Mouse (Mus musculus): ENCODE measurements around the gene Ranbp3l. TPM values are rescaled to one million over a fixed set of nuclear protein-coding genes. Genes with fewer than 3 reads are reported as not detected.

The Ranbp3l gene
- total RNA-seq, 2 experiments from 2014 or later, result not detected

DNA sequence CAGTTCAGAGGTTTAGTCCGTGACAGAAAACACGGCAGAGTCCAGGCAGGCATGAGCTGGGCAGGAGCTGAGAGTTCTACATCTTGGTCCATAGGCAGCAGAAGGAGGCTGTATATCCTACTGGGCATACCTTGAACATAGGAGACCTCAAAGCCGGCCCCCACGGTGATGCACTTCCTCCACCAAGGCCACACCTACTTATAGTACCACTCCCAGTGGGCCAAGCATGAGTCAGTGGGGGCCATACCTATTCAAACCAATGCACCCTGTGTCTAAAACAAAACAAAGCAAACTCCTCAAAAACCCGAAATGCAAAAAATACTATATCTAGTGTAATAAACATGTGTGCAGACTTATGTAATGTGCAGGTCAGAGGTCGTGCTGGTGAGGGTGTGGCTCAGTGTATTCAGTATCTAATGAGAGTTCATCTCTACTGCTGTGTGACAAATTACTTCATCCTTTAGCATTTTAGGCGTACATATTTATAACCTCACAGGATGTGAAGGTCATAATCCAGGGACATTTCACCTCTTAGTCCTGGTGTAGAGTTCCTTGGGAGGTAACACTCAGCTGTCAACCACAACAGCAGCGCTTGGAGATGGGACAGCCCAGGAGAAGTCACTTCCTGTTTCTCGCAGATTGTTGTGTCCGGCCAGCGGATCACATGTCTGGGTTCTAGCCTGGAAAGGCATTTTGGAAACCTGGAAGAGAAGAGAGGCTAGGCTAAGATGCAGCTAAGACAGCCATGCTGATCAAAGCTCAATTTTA is 126.0 kb downstream of the Ranbp3l start:
- DNase-seq (ENCODE audit: low spot score in 2 of 2), result no peak

DNA sequence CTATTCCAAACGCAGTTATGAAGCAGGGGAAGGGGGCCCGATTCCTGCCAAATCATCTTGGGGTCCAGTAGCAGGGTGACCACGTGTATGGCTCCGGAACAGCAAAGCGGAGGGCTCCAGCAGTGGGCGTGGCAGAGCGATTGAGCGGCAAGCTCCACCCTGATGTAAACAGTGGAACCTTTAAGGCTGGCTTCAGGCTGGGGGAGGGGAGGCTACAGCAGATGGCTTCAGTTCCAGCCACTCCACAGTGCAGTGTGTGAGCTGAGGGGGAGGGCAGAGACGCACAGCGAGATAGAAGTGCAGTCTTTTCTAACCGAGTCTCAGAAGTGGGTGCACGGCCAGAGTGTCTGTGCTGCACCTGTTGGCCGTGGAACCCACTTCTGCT is 126.6 kb downstream of the Ranbp3l start:
- DNase-seq (ENCODE audit: low spot score in 2 of 2), result no peak

- no peak for DNase-seq (ENCODE audit: low spot score in 2 of 2)
These were observed 129.1 kb downstream of the Ranbp3l start for GRCm38 (mm10) chr15:9096865-9097264.

DNA sequence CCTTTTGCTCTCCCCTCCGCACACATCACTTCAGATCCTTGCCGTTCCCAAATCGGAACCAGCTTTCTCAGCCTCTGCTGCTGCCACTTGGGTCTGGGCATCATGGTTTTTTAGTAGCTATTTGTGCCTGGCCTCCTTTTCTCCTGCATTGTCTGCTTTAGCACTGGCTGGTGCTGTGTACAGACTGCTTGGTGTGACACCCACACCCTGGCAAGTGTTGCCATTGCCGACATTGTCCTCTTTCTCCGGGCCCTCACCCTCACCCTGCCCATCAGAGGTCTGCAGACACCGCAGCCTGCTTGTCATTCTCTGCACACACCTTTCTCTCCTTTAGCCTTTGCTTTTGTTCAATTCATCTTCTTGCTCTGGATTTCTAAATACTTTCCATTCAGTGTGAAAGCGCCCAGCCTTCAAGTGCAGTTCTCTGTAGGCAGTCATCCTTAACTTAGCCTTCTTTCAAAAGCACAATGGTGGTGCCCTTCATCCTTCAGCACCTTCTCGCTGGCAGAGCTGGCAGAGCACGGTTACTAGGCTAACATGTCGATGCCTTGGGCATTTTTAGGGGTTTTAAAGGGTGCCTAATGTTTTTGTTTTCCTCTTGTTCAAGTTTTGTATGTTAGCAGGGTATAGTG is 132.8 kb downstream of the Ranbp3l start:
- DNase-seq (ENCODE audit: low spot score in 2 of 2), result no peak

GRCm38 (mm10) chr15:9106303-9107074 is 138.7 kb downstream of the Ranbp3l start:
- no peak for DNase-seq (ENCODE audit: low spot score in 2 of 2)

DNA sequence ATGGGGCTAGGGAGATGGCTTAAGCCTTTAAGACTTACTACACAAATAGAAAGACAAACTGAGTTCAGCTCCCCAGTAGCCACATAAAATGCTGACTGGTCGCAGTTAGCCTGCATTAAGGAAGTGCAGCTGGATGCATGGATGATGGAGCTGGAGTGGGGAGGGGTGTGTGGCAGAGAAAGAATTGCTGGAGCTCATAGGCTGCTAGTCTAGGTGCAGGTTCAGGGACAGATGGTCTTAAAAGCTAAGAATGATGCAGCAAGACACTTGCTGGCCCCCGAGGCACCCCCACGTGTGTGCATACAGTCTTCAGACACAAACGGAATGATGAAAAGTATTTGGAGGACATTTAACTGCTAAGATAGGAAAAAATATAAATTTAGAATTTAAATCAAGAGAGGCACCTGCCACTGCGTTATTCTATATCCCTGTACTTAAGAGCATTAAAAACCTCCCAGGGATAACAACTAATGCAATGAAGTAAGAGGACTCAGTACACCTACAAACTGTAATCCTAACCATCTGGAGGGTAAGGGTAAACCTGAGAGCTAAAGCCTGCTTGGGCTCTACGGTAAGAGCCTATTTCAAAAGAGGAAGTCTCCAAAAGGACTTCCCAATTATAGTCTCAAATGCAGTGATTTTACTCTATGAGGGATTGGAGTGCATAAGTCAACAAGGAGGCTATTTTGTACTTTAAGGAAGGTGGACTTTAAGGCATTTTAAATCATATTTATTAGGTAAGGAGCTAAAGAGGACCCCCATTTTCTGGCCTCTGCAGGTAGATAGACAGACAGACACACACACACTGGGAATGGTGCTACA is 143.0 kb downstream of the Ranbp3l start:
- DNase-seq (ENCODE audit: low spot score in 2 of 2), result no peak

GRCm38 (mm10) chr15:9111648-9112047 is 143.9 kb downstream of the Ranbp3l start:
- no peak for DNase-seq (ENCODE audit: low spot score in 2 of 2)

GRCm38 (mm10) chr15:9113556-9113955 is 145.8 kb downstream of the Ranbp3l start:
- DNase-seq (ENCODE audit: low spot score in 2 of 2), result no peak

GRCm38 (mm10) chr15:9114131-9114530 is 146.4 kb downstream of the Ranbp3l start:
- no peak for DNase-seq (ENCODE audit: low spot score in 2 of 2)

DNA sequence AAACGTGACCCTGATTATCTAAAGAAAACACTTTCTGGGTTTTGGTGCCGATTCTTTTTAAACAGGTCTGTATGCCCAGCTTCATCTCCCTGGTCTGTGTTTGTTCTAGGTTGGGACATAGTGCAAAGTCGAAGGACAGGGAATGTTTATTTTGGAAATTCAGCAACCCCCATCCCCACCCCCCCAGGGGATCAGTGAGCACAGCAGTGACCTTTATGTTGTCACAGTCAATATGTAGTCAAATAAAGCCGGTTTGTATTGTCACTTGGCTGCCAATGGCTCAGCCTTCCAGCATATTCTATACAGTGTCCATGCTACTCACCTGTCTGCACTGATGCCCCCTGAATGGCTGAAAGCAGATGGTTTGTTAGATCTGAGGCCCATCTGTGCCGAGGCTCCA is 146.8 kb downstream of the Ranbp3l start:
- no peak for DNase-seq (ENCODE audit: low spot score in 2 of 2)

Other genes starting within 250 kb of the Ranbp3l start
- 10 to 100 TPM; 47.1 to 75.0 TPM for gene Nadk2, start 103.3 kb downstream of the Ranbp3l start, total RNA-seq (2021)
- gene Lmbrd2, start 172.6 kb downstream of the Ranbp3l start, total RNA-seq (2021), result 10 to 100 TPM; 27.2 to 29.1 TPM
- 1 to 10 TPM; 2.8 to 2.9 TPM for gene Skp2, start 187.5 kb downstream of the Ranbp3l start, total RNA-seq (2021)

Data from adrenal gland, adult 18-20 months (tissue).